ENCODE assay signal across 8 mouse cellular contexts in the genomic region with DNA sequence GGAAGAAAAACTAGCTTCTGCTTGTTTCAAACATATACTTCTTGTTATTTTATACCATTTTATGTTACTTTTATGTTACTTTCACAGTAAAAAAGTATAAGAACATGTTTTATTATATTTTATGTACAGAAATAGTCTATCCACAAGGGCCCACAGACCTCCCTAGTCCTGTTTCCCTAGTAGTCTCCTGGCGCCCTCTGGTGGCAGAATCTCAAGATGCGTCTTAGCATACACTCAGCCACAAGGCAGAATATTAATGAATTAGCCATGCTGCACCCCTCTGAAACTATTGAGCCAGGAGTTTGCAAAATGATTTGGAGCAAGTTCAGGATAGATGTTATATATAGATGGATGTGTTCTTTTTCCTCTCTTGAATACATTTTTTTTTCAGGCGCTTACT.
DNase-seq lines count a peak whose midpoint lies in the region; ATAC-seq and TF ChIP-seq lines count a peak whose summit lies in the region.

No protein-coding gene starts in this region.

- H3K9me3 ChIP-seq in ES-Bruce4 (replicated peaks; ENCODE audit: control insufficient read depth, insufficient read depth, low read length, poor library complexity, severe bottlenecking) = no peaks in the 10 kb centered on the region
- no peaks in the 10 kb centered on the region for H3K9me3 ChIP-seq in heart, postnatal 0 days (replicated peaks; ENCODE audit: control insufficient read depth, low read length)

- no peak; the same call in 1 of the 2 replicates for ATAC-seq in heart, postnatal 0 days (ENCODE audit: insufficient read depth, low read depth)

- peak; percentile 84 for DNase-seq in adipocyte (ENCODE audit: low spot score)
- DNase-seq in embryo, embryonic 10.5 days (ENCODE audit: low spot score) = peak; percentile 89
- peak; percentile 60 for DNase-seq in heart, postnatal 0 days (ENCODE audit: low spot score)
- DNase-seq in large intestine, adult 2 months (ENCODE audit: low read depth, low spot score) = peak; percentile 33
- DNase-seq in lung, adult 18-20 months = peak; percentile 56 to 61
- DNase-seq in right cerebral cortex, postnatal 14 days = peak; percentile 90
- DNase-seq in urinary bladder, postnatal 4 days (ENCODE audit: low spot score in 2 of 2) = peak; percentile 53 to 87

- TF ChIP-seq EP300 in ES-Bruce4 (IDR thresholded peaks at IDR 0.05; ENCODE audit: insufficient read depth, low read depth, low read length) = no peak
- TF ChIP-seq EP300 in heart, postnatal 0 days (IDR thresholded peaks at IDR 0.05; ENCODE audit: low read depth) = no peak

- H3K27ac ChIP-seq in ES-Bruce4 (ENCODE audit: insufficient read depth, low read length) = no peak overlapping the region
- no peak overlapping the region for H3K27ac ChIP-seq in heart, postnatal 0 days (ENCODE audit: low read depth)

- no peak overlapping the region for H3K9ac ChIP-seq in ES-Bruce4 (ENCODE audit: low read depth, poor library complexity, severe bottlenecking)
- H3K9ac ChIP-seq in heart, postnatal 0 days (replicated peaks; ENCODE audit: low read depth, low read length) = no peak overlapping the region

- TF ChIP-seq POLR2A in ES-Bruce4 (IDR thresholded peaks at IDR 0.05; ENCODE audit: insufficient read depth, low read length) = no peak

- H3K4me3 ChIP-seq in ES-Bruce4 (ENCODE audit: low read depth, low read length) = no peak overlapping the region
- no peak overlapping the region for H3K4me3 ChIP-seq in heart, postnatal 0 days (ENCODE audit: low read depth, low read length)

- no peaks in the 10 kb centered on the region for H3K36me3 ChIP-seq in ES-Bruce4 (ENCODE audit: control insufficient read depth, insufficient read depth, low read length, poor library complexity, severe bottlenecking)
- H3K36me3 ChIP-seq in heart, postnatal 0 days (replicated peaks; ENCODE audit: control insufficient read depth, insufficient read depth, low read length) = no peaks in the 10 kb centered on the region

- no peaks in the 10 kb centered on the region for H3K27me3 ChIP-seq in ES-Bruce4 (ENCODE audit: control insufficient read depth, insufficient read depth, low read length, poor library complexity, severe bottlenecking)
- H3K27me3 ChIP-seq in heart, postnatal 0 days (ENCODE audit: control insufficient read depth, insufficient read depth, low read length) = no peaks in the 10 kb centered on the region

- peak; percentile 68 for TF ChIP-seq CTCF in ES-Bruce4 (IDR thresholded peaks at IDR 0.05; ENCODE audit: low read depth, low read length)
- TF ChIP-seq CTCF in heart, postnatal 0 days (IDR thresholded peaks at IDR 0.05; ENCODE audit: low read depth) = peak; percentile 89

- H3K4me2 ChIP-seq in heart, postnatal 0 days (ENCODE audit: low read depth, low read length) = no peak overlapping the region

- H3K4me1 ChIP-seq in ES-Bruce4 (ENCODE audit: control insufficient read depth, insufficient read depth, low read length) = no peaks in the 10 kb centered on the region
- H3K4me1 ChIP-seq in heart, postnatal 0 days (ENCODE audit: control insufficient read depth, insufficient read depth) = no peaks in the 10 kb centered on the region

- WGBS in heart, postnatal 0 days = 20% methylated on average over 3 of the region's 3 CpGs
- 24% methylated on average over 3 of the region's 3 CpGs for WGBS in large intestine, adult 2 months

Comparison
In these comparisons a context has a peak if more than half of its experiments do, and no peak if none do; other contexts are left out.
1. DNase-seq: peak in every context shown above with its lines; median percentile 90 in right cerebral cortex, postnatal 14 days; 89 in embryo, embryonic 10.5 days; 84 in adipocyte; 70 in urinary bladder, postnatal 4 days; 60 in heart, postnatal 0 days; 58 in lung, adult 18-20 months; 33 in large intestine, adult 2 months.